Mouse (Mus musculus): ENCODE data around the gene 0610009B22Rik. TPM values are rescaled to one million over a fixed set of nuclear protein-coding genes. Genes with fewer than 3 reads are reported as not detected.

0610009B22Rik gene
- polyA plus RNA-seq, 1 experiment from 2014 or later: 105 TPM

DNA sequence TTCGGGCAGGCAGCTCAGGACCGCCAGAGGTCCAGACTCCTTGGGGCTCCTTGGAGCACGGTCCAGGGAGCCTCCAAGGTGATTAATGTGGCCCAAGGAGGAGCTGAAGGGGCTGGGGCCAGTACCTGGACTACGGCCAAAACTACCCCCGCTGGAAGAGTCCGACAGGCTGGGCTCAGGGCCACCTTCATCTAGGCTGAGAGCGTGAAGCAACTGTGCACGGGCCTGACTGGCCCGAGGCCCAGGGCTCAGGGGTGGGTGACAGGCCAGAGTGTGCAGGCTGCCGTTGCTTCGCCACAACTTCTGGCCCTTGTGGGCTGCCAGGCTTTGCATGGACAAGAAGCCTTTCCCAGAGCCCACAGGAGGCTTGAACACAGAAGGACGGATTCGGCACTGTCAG lies 43.4 kb downstream of the 0610009B22Rik start:
- Histone ChIP-seq H3K9ac (no peak overlapping the region), H3K4me3 (replicated peaks) (no peak overlapping the region), H3K36me3 (no peaks in the 10 kb centered on the region; the same call in 1 of the 2 replicates), H3K27me3 (replicated peaks) (no peaks in the 10 kb centered on the region), H3K4me1 (replicated peaks) (peaks cover 35% of the 10 kb centered on the region), H3K27ac (no peak overlapping the region), H3K4me2 (replicated peaks) (no peak overlapping the region), H3K9me3 (no peaks in the 10 kb centered on the region)
- 66% methylated on average over 13 of the region's 13 CpGs for WGBS
- ATAC-seq: no peak

DNA sequence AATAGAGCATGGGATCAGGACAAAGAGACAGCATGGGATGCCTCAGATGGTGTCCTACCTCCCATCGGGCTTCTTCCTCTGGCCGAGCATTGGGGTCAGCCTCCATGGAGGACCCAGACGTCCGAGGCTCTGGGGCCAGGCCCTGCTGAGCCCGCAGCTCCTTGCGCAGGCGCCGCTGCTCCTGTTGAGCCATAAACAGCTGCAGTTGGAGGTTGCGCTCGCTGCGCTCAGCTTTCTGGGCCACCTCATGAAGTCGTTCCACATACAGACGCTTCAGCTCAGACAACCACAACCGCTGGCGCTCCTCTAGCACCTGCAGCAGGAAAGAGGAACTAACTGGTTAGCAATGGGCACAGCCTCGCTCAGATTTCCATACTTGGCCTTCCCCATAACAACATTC lies 44.5 kb downstream of the 0610009B22Rik start:
- Histone ChIP-seq H3K4me3 (replicated peaks) (no peak overlapping the region), H3K27me3 (replicated peaks) (no peaks in the 10 kb centered on the region), H3K9ac (no peak overlapping the region), H3K27ac (no peak overlapping the region), H3K4me1 (replicated peaks) (peaks cover 27% of the 10 kb centered on the region), H3K9me3 (no peaks in the 10 kb centered on the region), H3K36me3 (no peaks in the 10 kb centered on the region; the same call in 1 of the 2 replicates), H3K4me2 (replicated peaks) (no peak overlapping the region; the same call in 1 of the 2 replicates)
- WGBS: 85% methylated on average over 16 of the region's 16 CpGs
- ATAC-seq: no peak

DNA sequence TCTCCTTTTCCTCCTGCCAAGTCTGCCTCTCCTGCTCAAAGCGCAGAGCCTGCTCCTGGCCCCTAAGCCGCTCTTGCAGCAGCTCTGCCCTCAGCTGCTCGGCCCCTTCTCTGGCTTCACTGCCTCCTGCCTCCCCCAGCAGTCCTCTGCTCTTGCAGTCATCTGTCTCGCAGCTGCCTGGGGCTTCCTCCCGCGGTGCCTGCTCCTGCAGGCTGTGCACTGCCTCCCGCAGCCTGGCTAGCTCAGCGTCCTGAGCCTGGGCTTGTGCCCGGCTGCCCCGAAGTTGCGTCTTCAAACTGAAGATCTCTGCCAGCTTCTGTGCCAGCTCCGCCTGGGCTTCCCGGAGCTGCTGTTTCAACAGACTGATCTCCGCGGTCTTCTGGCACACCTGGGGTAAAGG lies 44.9 kb downstream of the 0610009B22Rik start:
- 53% methylated on average over 15 of the region's 15 CpGs for WGBS
- ATAC-seq: no peak
- no peaks in the 10 kb centered on the region; the same call in 1 of the 2 replicates for H3K36me3 ChIP-seq
- H3K4me3 ChIP-seq (replicated peaks): no peak overlapping the region
- H3K4me2 ChIP-seq (replicated peaks): no peak overlapping the region; the same call in 1 of the 2 replicates
- H3K9ac ChIP-seq: no peak overlapping the region; the same call in 1 of the 2 replicates
- no peaks in the 10 kb centered on the region for H3K27me3 ChIP-seq (replicated peaks)
- H3K27ac ChIP-seq: no peak overlapping the region
- H3K4me1 ChIP-seq (replicated peaks): peaks cover 22% of the 10 kb centered on the region
- no peaks in the 10 kb centered on the region for H3K9me3 ChIP-seq

- ATAC-seq: no peak
- 68% methylated on average over 9 of the region's 9 CpGs for WGBS
- H3K9ac ChIP-seq: no peak overlapping the region
- no peak overlapping the region for H3K4me3 ChIP-seq (replicated peaks)
- no peak overlapping the region for H3K4me2 ChIP-seq (replicated peaks)
- H3K27ac ChIP-seq: no peak overlapping the region
- H3K4me1 ChIP-seq (replicated peaks): peaks cover 18% of the 10 kb centered on the region
- no peaks in the 10 kb centered on the region for H3K9me3 ChIP-seq
- H3K36me3 ChIP-seq: no peaks in the 10 kb centered on the region; the same call in 1 of the 2 replicates
- H3K27me3 ChIP-seq (replicated peaks): no peaks in the 10 kb centered on the region
Measured at GRCm38 (mm10) chr11:51643202-51643601, 45.5 kb downstream of the 0610009B22Rik start.

- 75% methylated on average over 7 of the region's 7 CpGs for WGBS
- H3K27ac ChIP-seq: no peak overlapping the region
Measured at GRCm38 (mm10) chr11:51640748-51641147, 47.9 kb downstream of the 0610009B22Rik start.

DNA sequence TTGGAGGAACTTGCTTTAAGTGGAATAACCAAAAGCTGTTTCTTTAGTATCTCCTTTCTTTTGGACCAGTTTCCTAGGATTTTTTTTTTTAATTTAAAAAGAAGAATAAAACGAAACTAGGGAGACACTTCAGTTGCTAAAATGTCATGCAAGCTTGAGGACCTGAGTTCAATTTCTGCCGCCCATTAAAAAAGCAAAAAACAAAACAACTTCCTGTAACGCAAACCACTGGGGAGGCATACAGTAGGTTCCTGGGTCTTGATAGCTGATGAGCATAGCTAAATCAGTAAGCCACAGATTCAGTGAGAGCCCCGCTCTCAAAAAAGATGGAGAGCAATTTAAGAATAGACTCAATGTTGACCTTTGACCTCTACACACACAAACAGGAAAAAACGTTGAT lies 50.2 kb downstream of the 0610009B22Rik start:
- ATAC-seq: no peak
- H3K4me3 ChIP-seq (replicated peaks): no peak overlapping the region
- no peaks in the 10 kb centered on the region; the same call in 1 of the 2 replicates for H3K36me3 ChIP-seq
- H3K27me3 ChIP-seq (replicated peaks): no peaks in the 10 kb centered on the region
- peak overlapping the region; percentile 62; the same call in 1 of the 2 replicates for H3K27ac ChIP-seq
- no peak overlapping the region for H3K9ac ChIP-seq
- 0 out of 2 replicates have a peak overlapping the region, but pooled peaks have one; percentile 52 for H3K4me2 ChIP-seq (replicated peaks)
- no peaks in the 10 kb centered on the region for H3K9me3 ChIP-seq
- WGBS: 69% methylated on average over 5 of the region's 5 CpGs
- peaks cover 11% of the 10 kb centered on the region for H3K4me1 ChIP-seq (replicated peaks)

More at GRCm38 (mm10) chr11:51640748-51641147, 47.9 kb downstream of the 0610009B22Rik start:
- Histone ChIP-seq H3K4me3 (replicated peaks) (no peak overlapping the region), H3K4me1 (replicated peaks) (peaks cover 21% of the 10 kb centered on the region), H3K4me2 (replicated peaks) (no peak overlapping the region), H3K36me3 (no peaks in the 10 kb centered on the region; the same call in 1 of the 2 replicates), H3K9ac (no peak overlapping the region), H3K9me3 (no peaks in the 10 kb centered on the region), H3K27me3 (replicated peaks) (no peaks in the 10 kb centered on the region)
- ATAC-seq: no peak

DNA sequence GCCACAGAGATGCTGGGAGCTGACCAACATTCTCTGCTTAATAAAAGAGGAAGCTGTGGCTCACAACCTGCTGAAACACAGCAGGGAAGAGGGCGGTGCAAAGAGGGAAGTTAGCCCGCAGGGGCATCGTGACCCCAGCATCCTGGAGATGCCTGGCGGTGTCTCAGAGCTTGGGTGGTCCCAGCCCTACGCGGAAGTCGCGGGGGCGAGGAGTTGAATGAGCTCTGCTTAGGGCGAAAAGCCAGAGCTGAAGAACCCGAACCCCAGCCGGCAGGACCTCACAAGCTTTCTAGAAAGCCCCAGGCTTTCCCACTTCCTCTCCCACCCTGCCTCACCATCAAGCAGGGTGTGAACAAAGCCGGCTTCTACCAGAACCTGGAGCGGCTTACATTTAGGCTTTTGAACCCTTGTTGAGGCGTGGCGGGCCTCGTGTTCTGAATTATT lies 50.7 kb downstream of the 0610009B22Rik start:
- 0 out of 2 replicates have a peak overlapping the region, but pooled peaks have one; percentile 6 for H3K4me3 ChIP-seq (replicated peaks)
- peak overlapping the region; percentile 45 for H3K9ac ChIP-seq
- H3K36me3 ChIP-seq: no peaks in the 10 kb centered on the region; the same call in 1 of the 2 replicates
- ATAC-seq: no peak
- WGBS: 8% methylated on average over 17 of the region's 17 CpGs
- H3K4me1 ChIP-seq (replicated peaks): peaks cover 9% of the 10 kb centered on the region
- no peaks in the 10 kb centered on the region for H3K9me3 ChIP-seq
- H3K4me2 ChIP-seq (replicated peaks): peak overlapping the region; percentile 52
- H3K27me3 ChIP-seq (replicated peaks): no peaks in the 10 kb centered on the region
- H3K27ac ChIP-seq: peak overlapping the region; percentile 62; the same call in 1 of the 2 replicates

GRCm38 (mm10) chr11:51636323-51636684 lies 52.4 kb downstream of the 0610009B22Rik start:
- peak overlapping the region; percentile 66 for H3K4me3 ChIP-seq (replicated peaks)
- H3K4me1 ChIP-seq (replicated peaks): peaks cover 9% of the 10 kb centered on the region
- ATAC-seq: peak; percentile 46
- H3K36me3 ChIP-seq: no peaks in the 10 kb centered on the region
- peak overlapping the region; percentile 83 for H3K27ac ChIP-seq
- peak overlapping the region; percentile 76 for H3K9ac ChIP-seq
- H3K27me3 ChIP-seq (replicated peaks): no peaks in the 10 kb centered on the region
- 5% methylated on average over 6 of the region's 6 CpGs for WGBS
- H3K4me2 ChIP-seq (replicated peaks): peak overlapping the region; percentile 76
- H3K9me3 ChIP-seq: no peaks in the 10 kb centered on the region

DNA sequence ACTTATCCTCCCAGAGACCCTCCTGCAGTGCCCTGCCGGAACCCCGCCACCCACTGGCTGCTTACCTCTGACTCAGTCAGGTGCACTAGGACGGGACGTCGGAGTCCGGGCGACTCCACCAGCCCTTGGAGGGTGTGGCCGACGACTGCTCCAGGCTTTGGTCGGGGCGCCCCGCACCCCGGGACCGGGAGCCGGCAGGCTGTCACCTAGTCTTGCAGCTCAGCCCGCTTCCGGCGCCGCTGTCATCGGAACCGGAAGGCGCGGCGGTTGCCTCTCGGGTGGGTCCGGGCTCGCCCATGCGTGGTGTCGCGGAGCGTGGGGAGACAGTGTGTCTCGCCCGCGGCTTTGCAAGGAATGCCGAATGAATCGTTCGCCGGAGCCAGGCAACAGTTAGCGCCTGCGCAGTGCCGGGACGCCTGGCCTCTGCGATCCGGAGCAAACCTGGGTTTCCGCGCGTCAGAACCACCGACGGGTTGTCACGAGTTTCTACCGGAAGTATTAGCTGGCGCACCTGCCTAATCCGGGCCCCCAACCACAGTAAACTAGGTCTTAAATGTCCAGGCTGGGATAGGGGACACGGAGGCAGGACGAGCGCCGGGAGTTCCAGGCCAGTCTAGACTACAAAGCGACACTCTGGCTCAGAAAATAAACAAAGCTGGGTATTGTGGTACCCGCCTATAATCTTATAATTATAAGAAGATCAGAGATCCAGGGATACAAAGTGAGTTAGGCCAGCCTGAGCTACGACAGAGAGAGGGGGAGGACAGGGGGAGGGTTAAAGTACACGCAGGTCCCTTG lies 53.0 kb downstream of the 0610009B22Rik start, which contains the start of gene Rmnd5b:
TSS of gene Rmnd5b (minus strand) at position 372 of the 798 bp plus-strand sequence.
- no peaks in the 10 kb centered on the region for H3K36me3 ChIP-seq
- H3K4me1 ChIP-seq (replicated peaks): peaks cover 9% of the 10 kb centered on the region
- no peaks in the 10 kb centered on the region for H3K9me3 ChIP-seq
- peak within 1 kb of the TSS; percentile 83 for H3K27ac ChIP-seq
- WGBS: under 1% methylated on average over 61 of the region's 61 CpGs
- H3K4me2 ChIP-seq (replicated peaks): peak within 1 kb of the TSS; percentile 76
- H3K27me3 ChIP-seq (replicated peaks): no peaks in the 10 kb centered on the region
- peak within 1 kb of the TSS; percentile 66 for H3K4me3 ChIP-seq (replicated peaks)
- peak within 1 kb of the TSS; percentile 76 for H3K9ac ChIP-seq
- ATAC-seq: peak; percentile 91

Other genes starting within 250 kb of the 0610009B22Rik start
- 18.5 and 21.1 TPM in 2 replicates for gene Phykpl, start 104.1 kb downstream of the 0610009B22Rik start, polyA plus RNA-seq (2015; fragmentation: Nextera tagmentation; extraction: Ambion mirVana)
- gene Hnrnpab, start 82.0 kb downstream of the 0610009B22Rik start, polyA plus RNA-seq (2015; fragmentation: Nextera tagmentation; extraction: Ambion mirVana): 381 and 414 TPM in 2 replicates
- 172 and 184 TPM in 2 replicates for gene Nhp2, start 69.1 kb downstream of the 0610009B22Rik start, polyA plus RNA-seq (2015; fragmentation: Nextera tagmentation; extraction: Ambion mirVana)
- gene Rmnd5b, start 53.0 kb downstream of the 0610009B22Rik start, polyA plus RNA-seq (2015; fragmentation: Nextera tagmentation; extraction: Ambion mirVana): 38.2 and 42.6 TPM in 2 replicates
- 17.6 and 18.1 TPM in 2 replicates for gene N4bp3, start 38.0 kb downstream of the 0610009B22Rik start, polyA plus RNA-seq (2015; fragmentation: Nextera tagmentation; extraction: Ambion mirVana)
- gene D930048N14Rik, start 37.9 kb downstream of the 0610009B22Rik start, polyA plus RNA-seq (2015; fragmentation: Nextera tagmentation; extraction: Ambion mirVana): 3.2 and 3.3 TPM in 2 replicates
- gene Sec24a, start 74.8 kb upstream of the 0610009B22Rik start, polyA plus RNA-seq (2015; fragmentation: Nextera tagmentation; extraction: Ambion mirVana): 20.1 and 20.8 TPM in 2 replicates
- 168 and 171 TPM in 2 replicates for gene Sar1b, start 74.8 kb upstream of the 0610009B22Rik start, polyA plus RNA-seq (2015; fragmentation: Nextera tagmentation; extraction: Ambion mirVana)
- 1.3 and 1.4 TPM in 2 replicates for gene Jade2, start 168.8 kb upstream of the 0610009B22Rik start, polyA plus RNA-seq (2015; fragmentation: Nextera tagmentation; extraction: Ambion mirVana)

All from intestine, embryonic 15.5 days (tissue).